Mouse (Mus musculus) lung, embryonic 14.5 days (tissue): Measurements from ENCODE around the gene Clstn2. TPM values are rescaled to one million over a fixed set of nuclear protein-coding genes. Genes with fewer than 3 reads are reported as not detected.

Source experiments
- ATAC-seq: fragments of 200-750 bp; cut with Nextera tagmentation; 2 replicates; pipeline ENCODE4 v1.8.0; 2017; ENCODE audit warnings: mild to moderate bottlenecking, moderate TSS enrichment, moderate library complexity; ENCODE audit not compliant: insufficient read depth
- DNase-seq: peaks from one replicate; pipeline ENCODE4 v3.0.0-alpha.2; 2015
- H3K27ac ChIP-seq: fragments of 300-500 bp; sonication (generic); 2 replicates; pipeline ENCODE4 v1.5.1; 2014; ENCODE audit warnings: low read depth, mild to moderate bottlenecking, moderate library complexity
- H3K27me3 ChIP-seq: fragments of 300-500 bp; sonication (generic); 2 replicates; pipeline ENCODE4 v1.6.1; 2014; ENCODE audit warnings: low read length, control low read depth; ENCODE audit not compliant: insufficient read depth
- H3K36me3 ChIP-seq: fragments of 300-500 bp; sonication (generic); 2 replicates; pipeline ENCODE4 v1.6.1; 2014; ENCODE audit warnings: control low read depth; ENCODE audit not compliant: insufficient read depth
- H3K4me1 ChIP-seq: fragments of 300-500 bp; sonication (generic); 2 replicates; pipeline ENCODE4 v1.6.1; 2014; ENCODE audit warnings: antibody characterized with exemption, control low read depth; ENCODE audit not compliant: insufficient read depth
- H3K4me2 ChIP-seq: fragments of 300-500 bp; sonication (generic); 2 replicates; pipeline ENCODE4 v1.6.1; 2014; ENCODE audit warnings: mild to moderate bottlenecking
- H3K4me3 ChIP-seq: fragments of 300-500 bp; sonication (generic); 2 replicates; pipeline ENCODE4 v1.5.1; 2014; ENCODE audit warnings: low read depth, low read length
- H3K9ac ChIP-seq: fragments of 300-500 bp; sonication (generic); 2 replicates; pipeline ENCODE4 v1.6.1; 2014
- H3K9me3 ChIP-seq: fragments of 300-500 bp; sonication (generic); 2 replicates; pipeline ENCODE4 v1.6.1; 2016; ENCODE audit warnings: low read depth, low read length, control low read depth
- CTCF ChIP-seq: IDR thresholded peaks from 2 replicates; pipeline ENCODE4 v1.5.1; 2016; ENCODE audit warnings: antibody characterized with exemption, low read depth
- WGBS: fragments of 180-500 bp; shearing (Covaris S2); extraction: QIAGEN DNeasy Blood & Tissue Kit; methylation state at CpG from one replicate; pipeline ENCODE4 v1.1.7; 2014; 5-methylcytosine and 5-hydroxymethylcytosine counted together
- polyA plus RNA-seq: library from polyadenylated mRNA; unstranded; fragments of >200 nt; fragmentation: Nextera tagmentation; extraction: Ambion mirVana; gene quantifications from 2 replicates; pipeline ENCODE4 v1.2.1, GENCODE M21; 2014

Gene Clstn2
- polyA plus RNA-seq, 1 experiment from 2014 or later, result 2.0 TPM

DNA sequence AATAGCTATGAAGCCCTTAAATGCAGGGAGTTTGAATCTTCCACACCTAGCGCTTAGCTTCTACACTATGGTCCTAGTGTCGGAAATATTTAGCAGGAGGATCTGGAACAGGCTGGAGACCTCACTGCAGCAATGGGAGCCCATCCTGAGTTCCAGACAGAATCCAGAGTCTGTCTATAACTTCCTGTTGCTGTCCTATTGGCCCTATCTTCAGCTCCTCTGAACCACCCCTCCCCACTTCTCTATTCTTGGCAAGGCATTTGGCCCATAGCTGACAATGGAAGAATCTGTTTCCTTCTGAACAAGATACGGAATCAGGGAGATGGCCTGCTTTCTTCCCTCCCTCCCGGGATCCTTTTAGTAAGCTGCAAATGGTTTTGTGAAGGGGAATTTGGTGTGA, 488.6 kb downstream of the Clstn2 start:
- DNase-seq, result peak; percentile 11
- 81% methylated on average over 4 of the region's 4 CpGs for WGBS
- Histone ChIP-seq H3K4me1 (no peaks in the 10 kb centered on the region), H3K36me3 (no peaks in the 10 kb centered on the region), H3K4me2 (no peak overlapping the region), H3K9ac (no peak overlapping the region), H3K27ac (no peak overlapping the region), H3K27me3 (no peaks in the 10 kb centered on the region), H3K9me3 (no peaks in the 10 kb centered on the region), H3K4me3 (no peak overlapping the region)
- no peak for TF ChIP-seq CTCF
- no peak for ATAC-seq

DNA sequence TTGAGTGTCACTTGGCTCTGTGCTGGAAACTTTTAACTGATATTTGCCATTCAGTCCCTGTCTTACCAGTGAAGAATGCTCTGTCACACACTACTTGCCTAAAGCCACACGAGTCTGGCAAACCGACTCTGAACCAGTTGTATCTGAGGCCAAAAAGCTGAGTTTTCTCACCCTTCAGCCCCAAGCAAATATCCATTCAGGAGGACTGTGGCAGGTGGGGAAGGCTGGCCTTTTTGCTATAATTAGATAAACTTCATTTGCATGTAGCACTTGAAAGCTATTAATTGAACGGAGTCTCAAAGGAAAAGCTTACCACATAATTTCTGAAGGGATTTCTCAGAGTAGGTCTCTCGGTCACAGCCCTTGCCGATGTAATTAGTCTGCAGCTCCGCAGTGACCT, 491.6 kb downstream of the Clstn2 start:
- Histone ChIP-seq H3K36me3 (no peaks in the 10 kb centered on the region), H3K27me3 (no peaks in the 10 kb centered on the region), H3K9ac (no peak overlapping the region), H3K4me3 (no peak overlapping the region), H3K9me3 (no peaks in the 10 kb centered on the region), H3K4me2 (no peak overlapping the region), H3K4me1 (no peaks in the 10 kb centered on the region), H3K27ac (no peak overlapping the region)
- DNase-seq (no peak), ATAC-seq (no peak)
- WGBS, result 84% methylated on average over 6 of the region's 6 CpGs
- TF ChIP-seq CTCF, result no peak

DNA sequence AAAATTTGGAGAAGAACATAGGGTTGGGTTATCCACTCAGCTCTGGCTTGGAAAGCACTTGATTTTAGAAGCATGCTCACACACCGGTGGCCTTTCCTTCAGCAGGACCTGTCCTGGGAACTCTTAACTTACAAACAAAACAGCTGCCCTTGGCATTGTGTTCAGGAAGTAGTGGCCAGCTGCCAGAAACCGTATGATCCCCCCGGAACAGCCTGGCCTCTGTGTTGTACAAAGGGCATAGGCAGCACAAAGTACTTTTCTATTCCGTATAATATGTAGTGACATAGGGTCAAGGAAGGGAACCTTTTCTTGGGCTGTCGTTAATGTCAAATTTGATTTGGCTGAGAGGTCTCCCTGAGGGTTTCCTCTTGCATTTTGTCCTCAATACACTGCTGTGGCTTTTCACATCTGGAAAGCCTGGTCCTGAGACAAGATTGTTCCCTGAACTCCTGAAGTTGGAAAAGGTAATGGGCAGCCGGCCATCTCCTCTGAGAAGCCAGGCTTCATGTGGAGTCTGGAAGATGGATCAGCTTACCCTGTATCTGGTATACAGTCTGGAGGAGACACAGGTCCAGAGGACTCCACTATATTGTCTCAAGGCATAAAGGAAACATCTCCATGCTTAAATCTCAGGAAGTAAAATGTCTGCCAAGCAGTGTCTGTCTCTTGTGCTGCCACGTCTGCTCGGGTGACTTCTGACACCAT, 494.8 kb downstream of the Clstn2 start:
- Histone ChIP-seq H3K9ac (no peak overlapping the region), H3K4me1 (no peaks in the 10 kb centered on the region), H3K4me3 (no peak overlapping the region), H3K9me3 (no peaks in the 10 kb centered on the region), H3K27ac (no peak overlapping the region), H3K27me3 (no peaks in the 10 kb centered on the region), H3K4me2 (no peak overlapping the region), H3K36me3 (no peaks in the 10 kb centered on the region)
- DNase-seq (peak; percentile 24), ATAC-seq (no peak)
- TF ChIP-seq CTCF, result no peak
- WGBS, result 52% methylated on average over 8 of the region's 8 CpGs

DNA sequence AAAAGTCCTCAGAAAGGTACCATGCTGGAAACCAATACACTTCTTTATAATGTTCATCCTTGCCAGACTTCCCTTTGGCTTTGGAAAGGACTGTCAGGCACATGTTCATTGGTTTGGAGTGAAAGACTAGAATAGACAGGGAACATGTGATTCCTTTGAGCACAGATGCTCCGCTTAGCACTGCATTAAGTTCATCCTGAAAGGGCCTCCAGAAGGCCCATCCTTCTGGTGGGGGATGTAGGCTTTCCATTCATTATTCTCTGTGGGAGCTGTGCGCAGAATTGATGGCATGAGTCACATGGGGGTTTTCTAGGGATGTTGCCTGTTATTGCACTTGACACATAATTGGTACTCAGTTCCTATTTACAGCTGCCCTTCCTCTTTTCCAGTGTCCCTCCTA, 498.8 kb downstream of the Clstn2 start:
- no peak for TF ChIP-seq CTCF
- H3K9me3 ChIP-seq, result no peaks in the 10 kb centered on the region
- H3K4me1 ChIP-seq, result no peaks in the 10 kb centered on the region
- H3K4me2 ChIP-seq, result no peak overlapping the region
- H3K27me3 ChIP-seq, result no peaks in the 10 kb centered on the region
- no peak overlapping the region for H3K27ac ChIP-seq
- 95% methylated on average over 2 of the region's 2 CpGs for WGBS
- H3K9ac ChIP-seq, result no peak overlapping the region
- ATAC-seq, result no peak
- no peak for DNase-seq
- no peak overlapping the region for H3K4me3 ChIP-seq
- no peaks in the 10 kb centered on the region for H3K36me3 ChIP-seq

DNA sequence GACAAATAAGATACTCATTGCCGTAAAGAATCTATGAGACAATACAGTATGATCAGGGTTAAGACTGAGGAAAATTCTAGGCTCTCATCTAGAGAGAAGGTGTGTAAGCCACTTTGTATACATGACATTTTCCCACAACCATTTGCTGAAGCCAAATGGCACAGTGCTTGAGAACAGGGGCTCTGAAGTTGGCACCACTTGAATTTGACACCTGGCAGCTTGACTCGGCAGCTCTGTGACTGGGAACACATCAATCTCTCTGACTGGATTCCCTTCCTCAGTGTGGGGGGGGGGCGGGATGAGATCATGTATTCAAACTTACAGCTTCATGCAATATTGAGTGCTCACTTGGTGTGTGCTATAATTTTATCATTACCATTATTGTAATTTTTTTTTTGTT, 499.7 kb downstream of the Clstn2 start:
- no peak overlapping the region for H3K9ac ChIP-seq
- ATAC-seq, result no peak
- H3K27ac ChIP-seq, result no peak overlapping the region
- no peak for DNase-seq
- 56% methylated on average over 3 of the region's 3 CpGs for WGBS
- no peaks in the 10 kb centered on the region for H3K4me1 ChIP-seq
- H3K9me3 ChIP-seq, result no peaks in the 10 kb centered on the region
- H3K4me2 ChIP-seq, result no peak overlapping the region
- H3K27me3 ChIP-seq, result no peaks in the 10 kb centered on the region
- no peak overlapping the region for H3K4me3 ChIP-seq
- H3K36me3 ChIP-seq, result no peaks in the 10 kb centered on the region
- TF ChIP-seq CTCF, result no peak

DNA sequence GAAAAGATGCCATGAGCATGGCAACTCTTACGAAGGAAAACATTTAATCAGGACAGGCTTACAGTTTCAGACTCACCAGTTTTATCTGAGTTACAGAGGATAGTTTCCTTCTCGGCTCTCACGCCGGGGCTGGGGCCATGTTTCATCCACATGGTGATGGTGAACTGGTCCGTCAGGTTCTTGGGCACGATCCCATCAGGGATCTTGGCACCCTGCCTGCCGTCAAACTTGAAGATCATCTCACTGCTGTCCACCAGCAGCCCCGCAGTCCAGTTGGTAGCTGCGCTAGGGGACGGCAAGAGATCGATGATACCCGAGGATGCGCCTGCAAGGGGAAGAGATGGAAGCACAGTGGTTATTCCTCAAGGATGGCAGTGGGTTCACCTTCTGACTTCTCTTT, 500.4 kb downstream of the Clstn2 start:
- WGBS, result 79% methylated on average over 13 of the region's 13 CpGs
- no peak overlapping the region for H3K4me2 ChIP-seq
- no peaks in the 10 kb centered on the region for H3K27me3 ChIP-seq
- no peak overlapping the region for H3K27ac ChIP-seq
- no peaks in the 10 kb centered on the region for H3K36me3 ChIP-seq
- H3K9me3 ChIP-seq, result no peaks in the 10 kb centered on the region
- no peak overlapping the region for H3K9ac ChIP-seq
- no peaks in the 10 kb centered on the region for H3K4me1 ChIP-seq
- DNase-seq (peak; percentile 9), ATAC-seq (no peak)
- H3K4me3 ChIP-seq, result no peak overlapping the region
- no peak for TF ChIP-seq CTCF

DNA sequence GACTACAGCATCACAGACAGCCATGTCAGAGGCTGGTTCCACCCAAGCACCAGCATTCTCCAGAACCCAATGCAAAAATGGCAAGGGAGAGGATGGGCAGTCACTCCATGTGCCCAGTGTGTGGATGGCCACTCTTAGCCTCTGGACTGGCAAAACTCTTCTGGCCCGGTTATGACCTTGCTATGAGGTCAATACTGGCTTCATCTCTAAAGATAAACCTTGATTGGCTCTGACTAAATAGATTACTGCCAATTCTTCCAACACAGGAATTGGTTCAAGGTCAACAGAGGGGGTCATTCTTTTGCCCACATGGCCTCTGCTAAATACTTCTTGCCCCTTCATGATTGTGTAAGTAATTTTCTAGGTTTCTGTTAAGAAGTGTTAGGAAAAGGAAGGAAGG, 505.1 kb downstream of the Clstn2 start:
- ATAC-seq (no peak), DNase-seq (no peak)
- no peak overlapping the region for H3K4me3 ChIP-seq
- no peaks in the 10 kb centered on the region for H3K4me1 ChIP-seq
- TF ChIP-seq CTCF, result no peak
- no peak overlapping the region for H3K27ac ChIP-seq
- H3K27me3 ChIP-seq, result no peaks in the 10 kb centered on the region
- H3K36me3 ChIP-seq, result no peaks in the 10 kb centered on the region
- H3K9ac ChIP-seq, result no peak overlapping the region
- H3K9me3 ChIP-seq, result no peaks in the 10 kb centered on the region
- WGBS, result 85% methylated on average over 1 of the region's 1 CpGs
- no peak overlapping the region for H3K4me2 ChIP-seq
